Mouse (Mus musculus) neural tube, postnatal 0 days (tissue): ENCODE measurements around the gene Abca2. TPM values are rescaled to one million over a fixed set of nuclear protein-coding genes. Genes with fewer than 3 reads are reported as not detected.

Source experiments
- microRNA-seq: library from miRNA; unstranded; fragments of <30 nt; microRNA quantifications from one replicate; pipeline ENCODE4, GENCODE M21; 2016
- polyA plus RNA-seq: library from polyadenylated mRNA; unstranded; fragments of >200 nt; fragmentation: Nextera tagmentation; extraction: Ambion mirVana; gene quantifications from 2 replicates; pipeline ENCODE4 v1.2.1, GENCODE M21; 2015

Abca2 gene
- 11.5 and 17.0 TPM in 2 replicates for polyA plus RNA-seq

DNA sequence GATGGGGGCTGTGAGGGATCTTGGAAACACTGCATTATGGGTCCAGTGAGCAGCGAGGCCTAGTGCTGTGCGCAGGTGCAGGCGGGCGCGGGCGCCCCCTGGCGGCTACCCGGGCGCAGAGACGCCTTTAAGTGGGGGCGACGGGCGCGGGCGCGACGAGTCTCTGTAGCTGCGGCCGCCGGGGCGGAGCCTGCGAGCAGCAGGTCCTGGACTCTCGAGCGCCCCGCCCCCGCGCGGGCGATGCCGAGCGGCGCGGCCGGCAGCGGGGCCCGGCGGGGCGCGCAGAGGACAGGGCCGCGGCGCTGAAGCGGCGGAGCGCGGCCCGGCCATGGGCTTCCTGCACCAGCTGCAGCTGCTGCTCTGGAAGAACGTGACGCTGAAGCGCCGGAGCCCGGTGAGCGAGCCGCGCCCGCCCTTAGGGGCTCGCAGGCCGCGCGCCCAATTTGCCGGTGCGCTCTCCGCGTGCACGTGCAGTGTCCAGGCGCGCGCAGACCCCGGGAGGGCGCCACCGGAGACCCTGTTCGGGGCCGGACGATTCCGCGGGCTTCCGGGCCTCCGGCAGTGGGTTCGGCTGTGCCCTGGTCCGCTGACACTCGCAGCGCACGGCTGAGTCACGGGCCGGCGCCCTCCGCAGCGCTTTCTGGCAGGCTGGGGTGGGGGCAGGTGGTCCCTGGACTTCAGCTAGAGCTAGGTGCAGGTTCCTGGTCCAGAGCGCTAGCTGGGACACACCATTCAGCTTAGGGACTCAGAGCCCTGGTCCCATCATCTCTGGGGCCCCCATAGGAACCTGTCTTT, at the start of gene Abca2:
TSS of gene Abca2 (plus strand) at position 262 of the 795 bp plus-strand sequence.

GRCm38 (mm10) chr2:25395721-25396596, 32.5 kb upstream of the Abca2 start, which contains the start of gene Entpd2:
Gene Entpd2, plus strand, starts transcription at chr2:25395874.

GRCm38 (mm10) chr2:25399051-25399450, 29.5 kb upstream of the Abca2 start, which contains the start of gene Npdc1:
Gene Npdc1, plus strand, starts transcription at chr2:25399351.

DNA sequence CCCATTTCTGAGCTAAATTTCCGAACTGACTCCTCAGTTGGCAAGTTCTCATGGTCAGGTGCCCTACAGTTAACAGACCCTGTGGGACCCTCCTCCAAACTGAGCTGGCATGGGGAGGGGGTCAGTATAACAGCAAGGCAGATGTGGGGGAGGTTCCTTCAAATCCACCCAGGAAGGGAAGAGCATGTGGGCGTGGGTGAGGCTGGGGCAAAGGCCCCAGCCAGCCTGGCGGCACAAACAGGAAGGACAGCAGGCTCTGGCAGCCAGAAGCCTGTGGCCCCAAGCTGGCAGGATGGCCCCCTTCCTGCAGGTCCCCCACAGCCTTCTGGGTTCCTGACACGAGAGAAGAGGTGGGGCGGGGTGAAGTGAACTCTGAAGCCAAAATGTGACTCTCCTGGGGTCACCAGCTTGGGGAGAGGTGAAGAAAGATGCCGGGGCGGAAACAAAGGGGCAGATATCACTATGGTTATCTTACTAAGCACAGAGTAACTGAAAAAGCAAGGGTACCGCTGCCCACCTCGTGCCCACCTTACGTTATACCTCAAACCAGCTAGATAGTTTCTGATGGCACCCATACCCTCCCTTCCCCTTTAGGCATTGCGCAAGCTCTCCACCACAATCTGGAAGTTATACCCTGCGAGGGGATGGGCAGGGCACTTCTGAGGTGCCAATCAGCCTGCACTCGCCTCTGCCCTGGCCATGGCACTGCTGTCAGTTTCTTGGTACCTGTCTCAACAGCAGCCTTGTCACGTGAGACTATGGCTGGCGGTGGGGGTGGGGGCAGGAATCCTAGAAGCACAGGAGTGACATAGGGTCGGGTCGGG, 5.7 kb upstream of the Abca2 start, which contains the start of gene Fut7:
TSS of gene Fut7 (plus strand) at position 681 of the 824 bp plus-strand sequence.

DNA sequence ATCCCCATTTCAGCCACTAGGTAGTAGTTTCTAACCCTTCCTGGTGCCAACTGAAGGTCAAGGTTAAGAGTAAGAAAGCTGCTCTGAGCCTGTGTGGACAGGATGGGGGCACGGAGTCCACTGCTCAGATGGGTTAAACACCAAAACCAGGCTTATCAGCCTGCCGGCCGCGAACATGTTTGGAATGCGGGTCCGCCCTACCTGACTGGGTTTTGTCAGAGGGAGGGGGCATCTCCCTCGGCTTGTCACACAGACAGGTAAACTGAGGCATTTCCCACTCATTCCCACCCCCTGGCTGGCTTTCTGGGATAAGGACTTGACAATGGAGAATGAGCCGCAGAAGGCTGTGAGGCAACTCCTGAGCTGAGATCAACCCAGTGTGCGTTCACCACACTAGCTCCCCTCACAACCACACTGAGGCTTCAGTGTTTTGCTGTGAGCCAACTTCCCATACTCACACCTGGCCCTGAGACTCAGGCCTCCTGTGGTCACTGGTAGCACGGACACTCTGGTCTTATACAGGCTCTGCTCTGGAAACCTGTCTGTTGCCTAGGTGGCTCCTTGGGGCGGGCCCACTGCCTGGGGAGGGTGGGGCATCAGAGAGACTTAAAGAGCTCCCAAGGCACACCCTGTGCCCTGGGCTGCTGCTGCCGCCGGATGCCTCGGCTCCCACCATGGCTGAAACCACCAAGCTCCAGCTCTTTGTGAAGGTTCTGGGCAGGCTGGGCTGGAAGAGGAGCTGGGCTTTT, 27.9 kb downstream of the Abca2 start, which contains the start of gene Clic3:
TSS of gene Clic3 (plus strand) at position 634 of the 749 bp plus-strand sequence.

GRCm38 (mm10) chr2:25460551-25461309, 32.2 kb downstream of the Abca2 start, which contains the start of gene Paxx:
Gene Paxx, minus strand, starts transcription at chr2:25461094.

GRCm38 (mm10) chr2:25469969-25470368, 41.5 kb downstream of the Abca2 start, which contains the start of gene Ptgds:
Gene Ptgds, minus strand, starts transcription at chr2:25470046.

DNA sequence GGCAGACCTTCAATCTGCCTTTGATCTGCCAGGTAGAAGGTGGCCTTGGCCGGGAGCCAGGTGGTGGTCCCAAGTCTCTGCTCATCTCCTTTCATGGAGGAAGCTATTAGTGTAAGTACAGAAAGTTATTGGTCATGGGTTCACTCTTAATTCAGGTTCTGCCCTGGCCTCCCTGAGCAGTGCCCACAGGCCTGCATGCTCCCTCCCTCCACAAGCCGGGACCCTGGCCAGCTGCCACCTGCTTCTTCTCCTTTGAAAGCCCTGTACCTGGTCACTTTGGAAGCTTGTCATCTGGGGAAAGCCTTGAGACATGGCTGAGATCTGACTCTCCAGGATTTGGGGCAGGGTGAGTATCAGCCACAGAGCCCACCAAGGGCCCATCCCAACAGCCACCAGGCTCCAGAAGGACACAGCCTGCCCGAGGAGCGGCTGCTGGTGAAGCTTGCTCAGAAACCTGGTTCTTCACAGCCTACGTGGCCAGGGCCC, 65.0 kb downstream of the Abca2 start, which contains the start of gene Lcn12:
TSS of gene Lcn12 (minus strand) at position 436 of the 486 bp plus-strand sequence.

Small RNA genes lying within 50 kb of the gene (microRNA-seq; reads per million reads assigned to microRNA genes)
- 2.0 reads per million for gene Mir3087

Other genes with a start within 250 kb of the Abca2 start
- 15.8 TPM in 2 replicates for gene Nrarp, start 247.9 kb upstream of the Abca2 start, polyA plus RNA-seq
- 1.7 and 2.2 TPM in 2 replicates for gene Tor4a, start 231.8 kb upstream of the Abca2 start, polyA plus RNA-seq
- gene Nelfb, start 217.2 kb upstream of the Abca2 start, polyA plus RNA-seq = 73.6 and 78.9 TPM in 2 replicates
- gene Stpg3, start 214.1 kb upstream of the Abca2 start, polyA plus RNA-seq = 0.12 TPM in 1 of 2 replicates, not detected in the other
- 0.53 TPM in 1 of 2 replicates, not detected in the other for gene Fam166a, start 210.0 kb upstream of the Abca2 start, polyA plus RNA-seq
- 538 and 555 TPM in 2 replicates for gene Tubb4b, start 204.0 kb upstream of the Abca2 start, polyA plus RNA-seq
- not detected in 2 replicates for gene Slc34a3, start 194.3 kb upstream of the Abca2 start, polyA plus RNA-seq
- gene Rnf224, start 191.9 kb upstream of the Abca2 start, polyA plus RNA-seq = not detected in 2 replicates
- gene Rnf208, start 186.4 kb upstream of the Abca2 start, polyA plus RNA-seq = 233 and 275 TPM in 2 replicates
- 0.18 TPM in 1 of 2 replicates, not detected in the other for gene Cysrt1, start 186.3 kb upstream of the Abca2 start, polyA plus RNA-seq
- 2.6 and 3.2 TPM in 2 replicates for gene AL732309.1, start 181.8 kb upstream of the Abca2 start, polyA plus RNA-seq
- 23.8 and 25.9 TPM in 2 replicates for gene Tmem203, start 173.3 kb upstream of the Abca2 start, polyA plus RNA-seq
- gene Tprn, start 166.1 kb upstream of the Abca2 start, polyA plus RNA-seq = 15.4 and 16.4 TPM in 2 replicates
- gene Ssna1, start 156.3 kb upstream of the Abca2 start, polyA plus RNA-seq = 166 and 169 TPM in 2 replicates
- gene Anapc2, start 156.2 kb upstream of the Abca2 start, polyA plus RNA-seq = 86.3 and 90.8 TPM in 2 replicates
- 0.34 TPM in 1 of 2 replicates, not detected in the other for gene Tmem210, start 140.6 kb upstream of the Abca2 start, polyA plus RNA-seq
- gene Lrrc26, start 138.8 kb upstream of the Abca2 start, polyA plus RNA-seq = 0.13 and 0.38 TPM in 2 replicates
- 89.6 and 112 TPM in 2 replicates for gene Grin1, start 109.5 kb upstream of the Abca2 start, polyA plus RNA-seq
- 46.6 and 48.4 TPM in 2 replicates for gene Man1b1, start 96.4 kb upstream of the Abca2 start, polyA plus RNA-seq
- gene Dpp7, start 72.3 kb upstream of the Abca2 start, polyA plus RNA-seq = 20.6 and 20.9 TPM in 2 replicates
- gene Uap1l1, start 63.0 kb upstream of the Abca2 start, polyA plus RNA-seq = 19.7 and 22.7 TPM in 2 replicates
- gene Sapcd2, start 56.4 kb upstream of the Abca2 start, polyA plus RNA-seq = 16.8 and 18.2 TPM in 2 replicates
- 15.6 and 17.4 TPM in 2 replicates for gene Entpd2, start 32.8 kb upstream of the Abca2 start, polyA plus RNA-seq
- gene Npdc1, start 29.4 kb upstream of the Abca2 start, polyA plus RNA-seq = 405 and 457 TPM in 2 replicates
- 0.30 and 0.41 TPM in 2 replicates for gene Fut7, start 5.4 kb upstream of the Abca2 start, polyA plus RNA-seq
- gene Clic3, start 28.1 kb downstream of the Abca2 start, polyA plus RNA-seq = 1.3 and 1.8 TPM in 2 replicates
- gene Paxx, start 32.4 kb downstream of the Abca2 start, polyA plus RNA-seq = 131 and 140 TPM in 2 replicates
- gene Ptgds, start 41.3 kb downstream of the Abca2 start, polyA plus RNA-seq = 1,109 and 2,669 TPM in 2 replicates
- not detected in 2 replicates for gene Lcn12, start 65.2 kb downstream of the Abca2 start, polyA plus RNA-seq
- 103 and 115 TPM in 2 replicates for gene Fbxw5, start 72.0 kb downstream of the Abca2 start, polyA plus RNA-seq
- 6.2 TPM in 2 replicates for gene C8g, start 73.0 kb downstream of the Abca2 start, polyA plus RNA-seq
- 11.9 and 12.1 TPM in 2 replicates for gene Traf2, start 118.2 kb downstream of the Abca2 start, polyA plus RNA-seq
- 403 and 421 TPM in 2 replicates for gene Edf1, start 129.1 kb downstream of the Abca2 start, polyA plus RNA-seq
- 1.0 and 3.1 TPM in 2 replicates for gene Mamdc4, start 146.1 kb downstream of the Abca2 start, polyA plus RNA-seq
- 251 and 258 TPM in 2 replicates for gene Phpt1, start 146.5 kb downstream of the Abca2 start, polyA plus RNA-seq
- 20.4 and 21.5 TPM in 2 replicates for gene Ajm1, start 153.1 kb downstream of the Abca2 start, polyA plus RNA-seq
- gene Rabl6, start 179.8 kb downstream of the Abca2 start, polyA plus RNA-seq = 56.5 and 61.3 TPM in 2 replicates
- gene Ccdc183, start 189.0 kb downstream of the Abca2 start, polyA plus RNA-seq = 0.45 and 0.50 TPM in 2 replicates
- 63.4 and 65.7 TPM in 2 replicates for gene Tmem141, start 193.3 kb downstream of the Abca2 start, polyA plus RNA-seq
- gene Fcna, start 199.3 kb downstream of the Abca2 start, polyA plus RNA-seq = 13.4 and 13.6 TPM in 2 replicates
- not detected in 2 replicates for gene Lcn8, start 224.4 kb downstream of the Abca2 start, polyA plus RNA-seq
- gene Lcn5, start 229.2 kb downstream of the Abca2 start, polyA plus RNA-seq = not detected in 2 replicates
- gene Lcn6, start 248.1 kb downstream of the Abca2 start, polyA plus RNA-seq = not detected in 2 replicates